Mouse (Mus musculus): ENCODE results near the gene Fbxl21.

Gene Fbxl21

DNA sequence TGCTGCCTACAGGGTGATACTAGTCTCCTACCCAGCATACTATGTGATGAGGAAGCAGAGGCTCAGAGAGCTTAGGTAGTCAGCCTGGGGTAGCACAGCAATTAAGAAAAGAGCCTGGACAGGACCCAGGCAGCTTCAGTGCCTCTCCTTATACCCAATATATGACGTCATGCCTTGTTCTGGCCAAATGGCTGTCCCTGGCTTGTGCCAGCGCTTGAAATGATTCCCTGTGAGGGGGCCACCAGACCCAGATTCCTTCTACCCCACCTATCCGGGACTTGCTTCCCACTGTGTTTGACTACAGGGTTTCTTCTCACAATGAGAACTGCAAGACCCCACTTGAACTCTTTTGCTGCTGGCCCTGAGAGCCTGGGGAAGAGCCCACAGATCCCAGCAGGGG is 59.2 kb downstream of the Fbxl21 start:
- DNase-seq (ENCODE audit: low read depth, low spot score), result no peak

DNA sequence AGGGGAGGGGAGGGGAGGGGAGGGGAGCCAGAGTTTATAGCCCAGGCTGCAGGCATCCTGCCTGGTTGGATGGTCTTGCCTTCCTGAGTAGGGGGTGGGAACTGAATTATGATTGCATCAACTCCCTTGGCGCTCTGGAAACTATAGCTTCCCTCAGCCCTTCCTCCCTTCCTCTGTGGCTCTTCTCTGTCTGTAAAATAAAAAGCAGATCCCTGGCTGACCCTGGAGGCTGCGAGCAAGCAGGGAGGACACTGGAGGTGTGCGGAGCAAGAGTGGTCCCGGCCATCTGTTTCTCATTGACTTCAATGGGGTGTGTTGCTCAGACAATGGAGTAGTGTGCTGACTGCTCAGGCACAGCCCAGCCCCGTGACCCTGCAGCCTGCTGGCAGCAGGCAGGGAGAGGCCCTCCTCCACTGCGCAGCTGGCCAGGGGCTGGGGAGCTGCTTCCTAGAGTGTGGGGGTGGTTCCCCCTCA is 59.7 kb downstream of the Fbxl21 start:
- no peak for DNase-seq (ENCODE audit: low read depth, low spot score)

DNA sequence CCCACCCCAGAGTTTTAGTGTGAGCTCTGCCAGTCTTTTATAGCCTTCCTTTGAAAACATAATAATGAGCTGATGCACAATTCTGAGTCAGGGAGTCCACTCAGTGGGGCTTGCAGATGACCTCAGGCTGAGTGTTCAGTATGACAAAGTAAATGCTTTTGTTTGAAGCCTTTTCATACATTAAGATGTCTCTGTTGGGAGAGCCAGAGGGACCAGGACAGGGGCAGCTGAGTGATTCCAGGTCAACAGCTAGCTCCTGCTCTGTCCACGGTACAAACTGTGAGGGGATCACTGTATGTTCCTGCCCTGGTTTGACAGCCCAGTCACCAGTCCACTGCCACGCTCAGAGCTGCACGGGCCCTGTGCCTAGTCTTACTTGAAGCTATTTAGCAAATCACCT is 60.4 kb downstream of the Fbxl21 start:
- no peak for DNase-seq (ENCODE audit: low read depth, low spot score)

- DNase-seq (ENCODE audit: low read depth, low spot score), result no peak
Observed at GRCm38 (mm10) chr13:56586046-56586445, 63.8 kb downstream of the Fbxl21 start.

Measured in WW6 (cell line).